Mouse (Mus musculus): ENCODE measurements at regions not wholly inside any gene's neighbourhood (a gene's known extent, or its start where the extent isn't known, plus 50 kb on each side); places are given as distances from the start of the nearest gene placed in this dataset.

DNA sequence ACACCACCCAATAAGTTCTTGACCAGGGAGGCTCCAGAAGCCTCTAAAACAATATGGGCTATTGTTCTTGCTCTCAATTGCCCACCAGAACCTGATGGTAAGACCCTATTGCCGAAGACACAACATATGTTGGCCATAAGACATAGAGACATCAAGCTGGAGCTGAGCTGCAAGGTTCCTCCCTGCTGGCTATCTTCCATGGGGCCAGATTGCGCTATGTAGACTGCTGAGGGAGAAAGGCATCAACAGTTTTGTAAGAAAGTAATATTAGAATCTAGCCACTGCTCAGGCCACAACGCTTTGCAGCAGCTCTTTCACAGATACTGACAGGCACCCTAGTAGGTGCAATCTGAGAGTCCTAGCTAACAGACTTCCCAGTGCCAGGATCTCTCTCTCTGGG lies 144.2 kb downstream of the Erv3 start:
- ATAC-seq (ENCODE audit: insufficient read depth) (no peak), DNase-seq (no peak)
- Histone ChIP-seq H3K4me3 (ENCODE audit: low read depth, low read length) (no peak overlapping the region), H3K36me3 (ENCODE audit: insufficient read depth) (no peaks in the 10 kb centered on the region), H3K27me3 (ENCODE audit: insufficient read depth, low read length) (no peaks in the 10 kb centered on the region), H3K27ac (ENCODE audit: low read depth) (no peak overlapping the region), H3K4me1 (ENCODE audit: insufficient read depth) (no peaks in the 10 kb centered on the region), H3K9me3 (ENCODE audit: low read depth, low read length) (no peaks in the 10 kb centered on the region), H3K4me2 (no peak overlapping the region), H3K9ac (no peak overlapping the region)
- WGBS = 81% methylated on average over 3 of the region's 3 CpGs
- TF ChIP-seq CTCF (IDR thresholded peaks at IDR 0.05; ENCODE audit: low read depth) = no peak

GRCm38 (mm10) chr2:131711886-131712285 lies 147.7 kb downstream of the Erv3 start:
- Histone ChIP-seq H3K27ac (ENCODE audit: low read depth) (no peak overlapping the region), H3K4me2 (no peak overlapping the region), H3K36me3 (ENCODE audit: insufficient read depth) (no peaks in the 10 kb centered on the region), H3K4me3 (ENCODE audit: low read depth, low read length) (no peak overlapping the region), H3K9ac (no peak overlapping the region), H3K27me3 (ENCODE audit: insufficient read depth, low read length) (no peaks in the 10 kb centered on the region), H3K9me3 (ENCODE audit: low read depth, low read length) (no peaks in the 10 kb centered on the region), H3K4me1 (ENCODE audit: insufficient read depth) (no peaks in the 10 kb centered on the region)
- DNase-seq = no peak
- no peak for ATAC-seq (ENCODE audit: insufficient read depth)
- TF ChIP-seq CTCF (IDR thresholded peaks at IDR 0.05; ENCODE audit: low read depth) = no peak

GRCm38 (mm10) chr2:131706565-131706964 lies 144.5 kb upstream of the Adra1d start:
- H3K9ac ChIP-seq = no peak overlapping the region
- no peak overlapping the region for H3K4me3 ChIP-seq (ENCODE audit: low read depth, low read length)
- no peaks in the 10 kb centered on the region for H3K27me3 ChIP-seq (ENCODE audit: insufficient read depth, low read length)
- H3K9me3 ChIP-seq (ENCODE audit: low read depth, low read length) = no peaks in the 10 kb centered on the region
- no peaks in the 10 kb centered on the region for H3K4me1 ChIP-seq (ENCODE audit: insufficient read depth)
- DNase-seq = peak; percentile 15
- peak; percentile 28; the same call in 1 of the 2 replicates for ATAC-seq (ENCODE audit: insufficient read depth)
- H3K36me3 ChIP-seq (ENCODE audit: insufficient read depth) = no peaks in the 10 kb centered on the region
- no peak overlapping the region for H3K4me2 ChIP-seq
- WGBS = 57% methylated on average over 4 of the region's 4 CpGs
- H3K27ac ChIP-seq (ENCODE audit: low read depth) = no peak overlapping the region
- TF ChIP-seq CTCF (IDR thresholded peaks at IDR 0.05; ENCODE audit: low read depth) = no peak

- no peak for TF ChIP-seq CTCF (IDR thresholded peaks at IDR 0.05; ENCODE audit: low read depth)
- Histone ChIP-seq H3K36me3 (ENCODE audit: insufficient read depth) (no peaks in the 10 kb centered on the region), H3K9ac (no peak overlapping the region), H3K4me3 (ENCODE audit: low read depth, low read length) (no peak overlapping the region), H3K4me1 (ENCODE audit: insufficient read depth) (no peaks in the 10 kb centered on the region), H3K27ac (ENCODE audit: low read depth) (no peak overlapping the region; the same call in 1 of the 2 replicates), H3K27me3 (ENCODE audit: insufficient read depth, low read length) (no peaks in the 10 kb centered on the region), H3K4me2 (no peak overlapping the region), H3K9me3 (ENCODE audit: low read depth, low read length) (no peaks in the 10 kb centered on the region)
- no peak for ATAC-seq (ENCODE audit: insufficient read depth)
- DNase-seq = no peak
These were observed 142.3 kb upstream of the Adra1d start for GRCm38 (mm10) chr2:131704406-131704805.

- no peak overlapping the region for H3K4me3 ChIP-seq (ENCODE audit: low read depth, low read length)
- H3K4me1 ChIP-seq (ENCODE audit: insufficient read depth) = no peaks in the 10 kb centered on the region
- no peak overlapping the region for H3K9ac ChIP-seq
- no peak for ATAC-seq (ENCODE audit: insufficient read depth)
- H3K9me3 ChIP-seq (ENCODE audit: low read depth, low read length) = no peaks in the 10 kb centered on the region
- H3K27ac ChIP-seq (ENCODE audit: low read depth) = no peak overlapping the region
- H3K27me3 ChIP-seq (ENCODE audit: insufficient read depth, low read length) = no peaks in the 10 kb centered on the region
- no peak for DNase-seq
- WGBS = 67% methylated on average over 4 of the region's 4 CpGs
- no peak overlapping the region for H3K4me2 ChIP-seq
- H3K36me3 ChIP-seq (ENCODE audit: insufficient read depth) = no peaks in the 10 kb centered on the region
- TF ChIP-seq CTCF (IDR thresholded peaks at IDR 0.05; ENCODE audit: low read depth) = no peak
These were observed 140.1 kb upstream of the Adra1d start for GRCm38 (mm10) chr2:131702146-131702545.

DNA sequence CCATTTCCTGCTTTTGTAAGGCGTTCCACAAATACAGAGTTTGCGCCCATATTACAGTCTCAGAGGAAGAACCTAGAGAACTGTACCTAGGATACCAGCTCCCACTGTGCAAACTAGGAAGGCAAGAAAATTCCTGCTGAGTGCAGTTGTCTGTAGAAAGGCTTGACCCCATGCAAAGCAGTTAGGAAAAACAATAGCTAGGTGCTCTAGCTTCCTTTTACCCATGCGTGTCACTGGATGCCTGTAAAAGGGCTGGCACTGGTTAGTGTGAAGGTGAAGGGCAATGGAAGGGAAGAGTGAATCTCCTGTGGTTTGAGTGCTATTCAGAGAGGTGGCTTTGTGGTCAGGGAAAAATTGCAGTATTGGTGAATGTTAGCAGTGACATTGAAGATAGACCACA lies 137.7 kb upstream of the Adra1d start:
- Histone ChIP-seq H3K27ac (ENCODE audit: low read depth) (no peak overlapping the region), H3K4me1 (ENCODE audit: insufficient read depth) (no peaks in the 10 kb centered on the region), H3K9me3 (ENCODE audit: low read depth, low read length) (no peaks in the 10 kb centered on the region), H3K36me3 (ENCODE audit: insufficient read depth) (no peaks in the 10 kb centered on the region), H3K9ac (no peak overlapping the region), H3K4me2 (no peak overlapping the region), H3K4me3 (ENCODE audit: low read depth, low read length) (no peak overlapping the region), H3K27me3 (ENCODE audit: insufficient read depth, low read length) (no peaks in the 10 kb centered on the region)
- WGBS = 86% methylated on average over 3 of the region's 3 CpGs
- ATAC-seq (ENCODE audit: insufficient read depth) = no peak
- no peak for TF ChIP-seq CTCF (IDR thresholded peaks at IDR 0.05; ENCODE audit: low read depth)
- DNase-seq = no peak

DNA sequence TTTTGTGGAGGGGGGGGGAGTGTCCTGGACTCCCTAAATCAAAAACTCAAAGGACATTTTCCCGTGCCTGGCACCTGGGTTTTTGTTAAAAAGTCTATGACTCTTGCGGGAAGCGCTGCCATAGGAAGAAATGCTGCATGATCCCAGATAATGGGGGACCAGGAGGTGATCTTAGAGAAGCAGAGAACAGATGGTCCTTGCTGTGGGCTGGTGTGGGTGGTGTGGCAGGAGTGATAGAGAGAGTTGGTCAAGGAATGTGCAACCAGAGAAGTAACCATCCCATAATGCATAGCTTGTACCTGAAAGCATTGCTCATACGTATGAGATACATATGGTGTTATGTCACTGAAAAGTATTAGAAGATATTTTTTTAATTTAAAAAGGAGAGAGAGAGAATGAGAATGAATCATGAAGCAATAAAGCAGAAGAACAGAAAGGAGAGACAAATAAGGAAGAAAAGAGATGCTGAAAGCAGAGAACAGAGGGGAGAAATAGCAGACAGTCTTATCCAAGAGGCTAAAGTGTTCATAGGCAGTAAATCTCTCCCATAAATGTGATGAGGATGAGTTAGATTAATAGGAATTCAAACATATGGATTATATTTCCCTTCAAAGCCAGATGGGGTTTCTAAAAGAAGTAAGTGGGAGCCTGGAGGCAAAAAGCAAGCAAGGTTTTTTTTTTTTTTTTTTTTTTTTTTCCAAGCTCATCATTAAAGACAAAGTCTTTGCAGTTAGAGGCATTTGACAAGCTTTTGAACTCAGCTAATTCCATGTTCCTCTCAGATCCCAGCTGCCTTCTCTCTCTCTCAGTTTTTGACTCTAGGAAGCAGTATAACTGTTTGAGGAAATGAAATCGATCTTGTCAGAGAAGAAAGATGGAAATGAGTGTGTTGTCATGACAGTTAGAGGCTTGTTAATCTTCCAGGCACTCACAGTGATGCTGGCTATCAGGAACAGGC lies 136.2 kb upstream of the Adra1d start:
- Histone ChIP-seq H3K27ac (ENCODE audit: low read depth) (no peak overlapping the region), H3K4me3 (ENCODE audit: low read depth, low read length) (no peak overlapping the region), H3K36me3 (ENCODE audit: insufficient read depth) (no peaks in the 10 kb centered on the region), H3K4me2 (no peak overlapping the region), H3K9ac (no peak overlapping the region), H3K27me3 (ENCODE audit: insufficient read depth, low read length) (no peaks in the 10 kb centered on the region), H3K4me1 (ENCODE audit: insufficient read depth) (no peaks in the 10 kb centered on the region), H3K9me3 (ENCODE audit: low read depth, low read length) (no peaks in the 10 kb centered on the region)
- peak; percentile 65 for DNase-seq
- peak; percentile 62; the same call in 1 of the 2 replicates for ATAC-seq (ENCODE audit: insufficient read depth)
- 63% methylated on average over 5 of the region's 5 CpGs for WGBS
- TF ChIP-seq CTCF (IDR thresholded peaks at IDR 0.05; ENCODE audit: low read depth) = no peak

All from lung, embryonic 14.5 days (tissue).